Mouse (Mus musculus) embryonic facial prominence, embryonic 13.5 days (tissue): ENCODE results near the gene Sfrp2. TPM values are rescaled to one million over a fixed set of nuclear protein-coding genes. Genes with fewer than 3 reads are reported as not detected.

Experiments used
- ATAC-seq: fragments of 200-750 bp; cut with Nextera tagmentation; 2 replicates; pipeline ENCODE4 v1.8.0; 2017; ENCODE audit warnings: low read depth; ENCODE audit not compliant: insufficient number of reproducible peaks, insufficient read depth, low FRiP score, low TSS enrichment
- H3K27ac ChIP-seq: fragments of 300-500 bp; sonication (generic); 2 replicates; pipeline ENCODE4 v1.5.1; 2015; ENCODE audit warnings: moderate library complexity, mild to moderate bottlenecking, inconsistent platforms
- H3K27me3 ChIP-seq: fragments of 300-500 bp; sonication (generic); 2 replicates; pipeline ENCODE4 v1.6.1; 2015; ENCODE audit warnings: mild to moderate bottlenecking, inconsistent platforms
- H3K36me3 ChIP-seq: fragments of 300-500 bp; sonication (generic); 2 replicates; pipeline ENCODE4 v1.6.1; 2015; ENCODE audit warnings: mild to moderate bottlenecking, inconsistent platforms
- H3K4me1 ChIP-seq: fragments of 300-500 bp; sonication (generic); 2 replicates; pipeline ENCODE4 v1.6.1; 2015; ENCODE audit warnings: inconsistent platforms
- H3K4me2 ChIP-seq: fragments of 300-500 bp; sonication (generic); 2 replicates; pipeline ENCODE4 v1.6.1; 2015; ENCODE audit warnings: moderate library complexity, mild to moderate bottlenecking, inconsistent platforms
- H3K4me3 ChIP-seq: fragments of 300-500 bp; sonication (generic); 2 replicates; pipeline ENCODE4 v1.5.1; 2015; ENCODE audit warnings: mild to moderate bottlenecking, inconsistent platforms
- H3K9ac ChIP-seq: fragments of 300-500 bp; sonication (generic); 2 replicates; pipeline ENCODE4 v1.6.1; 2015; ENCODE audit warnings: mild to moderate bottlenecking, inconsistent platforms
- H3K9me3 ChIP-seq: fragments of 300-500 bp; sonication (generic); 2 replicates; pipeline ENCODE4 v1.6.1; 2016; ENCODE audit warnings: inconsistent platforms
- WGBS: fragments of 180-500 bp; shearing (Covaris S2); methylation state at CpG from one replicate; pipeline ENCODE4 v1.1.7; 2015; ENCODE audit warnings: mixed read lengths; 5-methylcytosine and 5-hydroxymethylcytosine counted together
- polyA plus RNA-seq: library from polyadenylated mRNA; unstranded; fragments of >200 nt; fragmentation: Nextera tagmentation; extraction: Ambion mirVana; gene quantifications from 2 replicates; pipeline ENCODE4 v1.2.1, GENCODE M21; 2015

The Sfrp2 gene
- polyA plus RNA-seq, 1 experiment from 2014 or later = 326 TPM

DNA sequence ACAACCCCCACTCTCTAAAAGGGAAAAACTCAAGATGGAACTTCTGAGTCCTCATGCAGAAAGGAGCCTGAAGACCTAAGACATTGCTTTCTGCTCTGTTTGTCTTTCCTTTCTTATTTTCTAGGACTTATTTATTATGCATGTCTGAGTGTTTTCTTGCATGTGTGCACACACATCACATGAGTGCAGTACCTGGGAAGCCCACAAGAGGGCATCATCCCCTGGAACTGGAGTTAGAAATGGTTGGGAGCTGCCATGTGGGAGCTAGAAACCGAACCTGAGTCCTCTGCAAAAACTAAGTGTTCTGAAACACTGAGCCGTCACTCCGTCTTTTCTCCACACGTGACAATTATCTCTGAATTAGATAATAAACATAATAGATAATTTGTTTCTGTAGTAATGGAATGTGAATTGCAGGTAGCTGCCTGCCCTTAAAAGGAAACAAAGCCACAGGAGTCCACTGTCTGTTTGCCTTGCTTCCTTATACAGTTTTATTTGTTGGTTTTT, 35.6 kb downstream of the Sfrp2 start:
- Histone ChIP-seq H3K4me3 (no peak overlapping the region), H3K36me3 (no peaks in the 10 kb centered on the region), H3K4me2 (no peak overlapping the region), H3K9ac (no peak overlapping the region), H3K27me3 (no peaks in the 10 kb centered on the region), H3K9me3 (no peaks in the 10 kb centered on the region; the same call in 1 of the 2 replicates), H3K4me1 (peaks cover 9% of the 10 kb centered on the region; the same call in 1 of the 2 replicates), H3K27ac (no peak overlapping the region)
- no peak for ATAC-seq
- 91% methylated on average over 4 of the region's 4 CpGs for WGBS

DNA sequence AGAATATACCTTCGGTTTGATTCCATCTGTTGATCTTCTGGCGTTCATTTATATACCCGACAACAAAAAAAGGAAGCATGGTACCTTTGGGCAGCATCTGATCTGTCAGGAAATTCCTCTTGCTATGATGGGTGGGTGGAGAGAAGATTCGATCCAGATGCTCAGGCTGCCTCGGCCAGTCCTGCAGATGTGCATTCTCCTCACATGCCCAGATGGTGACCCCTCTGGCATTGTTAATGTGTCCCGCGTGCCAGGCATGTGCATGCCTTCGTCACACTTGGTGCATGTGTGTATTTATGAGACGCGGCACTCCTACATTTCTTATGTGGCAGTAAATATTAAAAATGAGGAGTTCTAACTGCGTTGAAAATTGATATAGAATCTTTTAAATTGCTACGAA, 42.4 kb downstream of the Sfrp2 start:
- 0 out of 2 replicates have a peak overlapping the region, but pooled peaks have one; percentile 11 for H3K4me2 ChIP-seq
- no peaks in the 10 kb centered on the region for H3K9me3 ChIP-seq
- no peaks in the 10 kb centered on the region for H3K27me3 ChIP-seq
- H3K4me1 ChIP-seq = peaks cover 11% of the 10 kb centered on the region
- H3K36me3 ChIP-seq = no peaks in the 10 kb centered on the region
- no peak overlapping the region for H3K9ac ChIP-seq
- no peak overlapping the region for H3K4me3 ChIP-seq
- WGBS = 38% methylated on average over 12 of the region's 12 CpGs
- no peak overlapping the region for H3K27ac ChIP-seq
- ATAC-seq = peak; percentile 32; the same call in 1 of the 2 replicates

DNA sequence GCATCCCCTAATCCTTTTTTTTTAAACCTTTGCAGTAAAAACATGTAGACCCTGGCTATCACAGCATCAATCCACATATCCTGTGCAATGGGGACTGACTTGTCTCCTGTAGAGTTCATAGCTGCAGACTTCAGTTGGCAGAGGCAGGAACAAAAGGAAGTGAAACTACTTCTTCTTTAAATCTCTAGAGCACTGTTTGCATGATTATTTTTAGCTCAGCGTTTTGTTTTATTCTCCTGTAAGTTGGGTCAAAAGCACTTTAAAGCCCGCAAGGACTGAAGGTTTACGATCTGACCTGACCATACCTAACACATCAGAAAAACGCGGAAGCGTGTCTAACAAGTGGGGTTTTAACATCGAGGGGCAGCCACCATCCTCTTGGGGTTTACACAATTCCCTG, 45.9 kb downstream of the Sfrp2 start:
- no peak overlapping the region for H3K4me3 ChIP-seq

DNA sequence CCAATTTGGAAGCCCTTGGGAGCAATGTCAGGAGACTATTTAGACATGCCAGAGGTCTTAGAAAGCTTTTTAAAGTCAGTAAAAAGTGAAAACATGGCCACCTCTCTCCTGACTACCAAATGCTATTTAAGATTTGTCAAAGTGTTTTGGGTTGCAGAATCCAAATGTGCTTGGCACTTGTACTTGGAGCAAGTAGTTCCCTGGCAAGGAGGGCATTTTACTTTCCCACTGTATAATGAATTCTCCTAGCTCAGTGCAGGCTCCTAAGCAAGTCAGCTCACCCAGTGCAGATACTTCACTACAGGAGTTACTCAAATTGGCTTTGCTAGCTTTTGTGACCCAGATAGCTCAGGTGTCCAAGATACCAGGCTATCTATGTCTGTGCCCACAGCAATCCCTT, 46.7 kb downstream of the Sfrp2 start:
- no peak overlapping the region for H3K4me3 ChIP-seq
- no peak overlapping the region for H3K4me2 ChIP-seq
- H3K9ac ChIP-seq = no peak overlapping the region
- H3K27ac ChIP-seq = no peak overlapping the region
- peaks cover 22% of the 10 kb centered on the region for H3K4me1 ChIP-seq
- H3K36me3 ChIP-seq = no peaks in the 10 kb centered on the region
- no peak for ATAC-seq
- H3K9me3 ChIP-seq = no peaks in the 10 kb centered on the region
- no peaks in the 10 kb centered on the region for H3K27me3 ChIP-seq

More for the DNA sequence above, 45.9 kb downstream of the Sfrp2 start:
- ATAC-seq = no peak
- Histone ChIP-seq H3K36me3 (no peaks in the 10 kb centered on the region), H3K4me2 (no peak overlapping the region), H3K27ac (no peak overlapping the region), H3K27me3 (no peaks in the 10 kb centered on the region), H3K9ac (no peak overlapping the region), H3K9me3 (no peaks in the 10 kb centered on the region), H3K4me1 (peaks cover 23% of the 10 kb centered on the region)
- WGBS = 70% methylated on average over 7 of the region's 7 CpGs

DNA sequence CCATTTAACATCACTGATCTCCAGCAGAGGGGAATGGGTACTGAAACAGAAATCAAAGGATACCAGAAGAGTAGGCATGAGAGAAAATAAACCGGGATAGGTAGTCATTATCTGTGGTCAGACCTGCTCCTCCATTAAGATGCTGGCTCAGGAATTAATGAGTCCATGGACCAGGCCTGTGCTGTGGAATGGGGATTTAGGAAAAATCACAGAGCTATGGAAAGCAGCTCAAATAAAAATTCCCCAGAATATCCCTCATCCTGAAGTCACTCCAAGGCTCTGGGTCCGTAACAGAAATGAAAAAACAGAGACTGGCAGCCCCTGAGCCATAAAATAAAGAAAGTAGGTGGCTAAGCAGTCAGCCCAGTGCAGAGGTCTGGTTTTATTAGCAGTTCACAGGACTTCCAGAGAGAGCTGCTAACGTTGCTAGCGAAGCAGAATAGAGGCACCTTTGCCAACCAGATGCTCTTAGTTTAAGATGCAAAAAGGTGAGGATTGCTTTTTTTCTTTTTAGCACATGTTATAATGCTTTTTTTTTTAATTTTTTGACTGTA, 50.3 kb downstream of the Sfrp2 start:
- Histone ChIP-seq H3K36me3 (no peaks in the 10 kb centered on the region), H3K9ac (no peak overlapping the region), H3K4me2 (no peak overlapping the region), H3K4me3 (no peak overlapping the region), H3K9me3 (no peaks in the 10 kb centered on the region), H3K27me3 (no peaks in the 10 kb centered on the region), H3K4me1 (peaks cover 14% of the 10 kb centered on the region; the same call in 1 of the 2 replicates), H3K27ac (no peak overlapping the region)
- ATAC-seq = no peak
- WGBS = 85% methylated on average over 4 of the region's 4 CpGs

DNA sequence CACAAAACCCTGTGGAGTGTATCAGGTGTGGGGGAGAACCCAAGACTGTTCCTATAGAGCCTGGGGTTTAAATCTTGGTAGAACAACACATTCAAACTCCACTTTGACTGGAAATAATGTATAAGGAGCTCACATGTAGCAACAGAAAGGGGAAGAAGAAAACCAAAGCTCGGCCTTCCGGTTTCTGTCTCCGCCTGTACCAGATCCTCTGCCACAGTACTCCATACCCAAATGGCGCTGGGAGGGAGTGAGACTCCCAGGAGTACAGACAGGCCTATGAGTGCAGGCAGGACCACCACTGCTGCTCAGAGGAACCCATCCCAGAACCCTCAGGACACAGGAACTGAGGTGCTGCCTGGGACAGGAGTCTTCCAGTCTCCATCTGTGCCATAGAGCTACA, 57.7 kb downstream of the Sfrp2 start:
- no peak overlapping the region for H3K4me3 ChIP-seq
- H3K9me3 ChIP-seq = no peaks in the 10 kb centered on the region
- no peaks in the 10 kb centered on the region for H3K36me3 ChIP-seq
- ATAC-seq = no peak
- no peak overlapping the region for H3K9ac ChIP-seq
- H3K27ac ChIP-seq = no peak overlapping the region
- H3K4me1 ChIP-seq = 0 out of 2 replicates have a peak, but pooled peaks cover 3% of the 10 kb centered on the region
- no peaks in the 10 kb centered on the region for H3K27me3 ChIP-seq
- no peak overlapping the region for H3K4me2 ChIP-seq
- 96% methylated on average over 4 of the region's 4 CpGs for WGBS

Other genes with a start within 250 kb of the Sfrp2 start
- gene Tlr2, start 75.4 kb downstream of the Sfrp2 start, polyA plus RNA-seq = 5.4 and 6.7 TPM in 2 replicates